Mouse (Mus musculus): ENCODE measurements around the gene Tagap. TPM values are rescaled to one million over a fixed set of nuclear protein-coding genes. Genes with fewer than 3 reads are reported as not detected.
"Not testable (repeated sequence)": the region's sequence is repeated elsewhere in the genome, so short reads cannot be mapped to it uniquely, and the experiment has no call there.

The Tagap gene
- polyA plus RNA-seq, 1 experiment from 2014 or later = 0.45 TPM

- ATAC-seq (ENCODE audit: low FRiP score) = no peak
- no peak overlapping the region for H3K4me2 ChIP-seq
- no peak overlapping the region for H3K27ac ChIP-seq (replicated peaks)
- H3K9ac ChIP-seq (replicated peaks) = no peak overlapping the region
- H3K4me1 ChIP-seq = no peaks in the 10 kb centered on the region
- H3K9me3 ChIP-seq (replicated peaks) = no peaks in the 10 kb centered on the region
- H3K4me3 ChIP-seq (replicated peaks) = no peak overlapping the region
- 64% methylated on average over 12 of the region's 12 CpGs for WGBS
- no peaks in the 10 kb centered on the region for H3K27me3 ChIP-seq (replicated peaks)
- no peaks in the 10 kb centered on the region for H3K36me3 ChIP-seq
Measured at GRCm38 (mm10) chr17:7916782-7917574, 8.8 kb upstream of the Tagap start.

- no peaks in the 10 kb centered on the region for H3K9me3 ChIP-seq (replicated peaks)
- H3K4me3 ChIP-seq (replicated peaks) = no peak overlapping the region
- no peak overlapping the region for H3K4me2 ChIP-seq
- H3K4me1 ChIP-seq = no peaks in the 10 kb centered on the region
- no peaks in the 10 kb centered on the region for H3K27me3 ChIP-seq (replicated peaks)
- no peaks in the 10 kb centered on the region for H3K36me3 ChIP-seq
- no peak overlapping the region for H3K27ac ChIP-seq (replicated peaks)
- 89% methylated on average over 2 of the region's 2 CpGs for WGBS
- no peak for ATAC-seq (ENCODE audit: low FRiP score)
- H3K9ac ChIP-seq (replicated peaks) = no peak overlapping the region
Measured at GRCm38 (mm10) chr17:7918355-7918754, 7.4 kb upstream of the Tagap start.

GRCm38 (mm10) chr17:7919209-7919608 is 6.6 kb upstream of the Tagap start:
- WGBS = 85% methylated on average over 2 of the region's 2 CpGs
- Histone ChIP-seq H3K27me3 (replicated peaks) (no peaks in the 10 kb centered on the region), H3K9me3 (replicated peaks) (no peaks in the 10 kb centered on the region), H3K4me3 (replicated peaks) (no peak overlapping the region), H3K4me2 (no peak overlapping the region), H3K9ac (replicated peaks) (no peak overlapping the region), H3K27ac (replicated peaks) (no peak overlapping the region), H3K4me1 (no peaks in the 10 kb centered on the region), H3K36me3 (no peaks in the 10 kb centered on the region)
- ATAC-seq (ENCODE audit: low FRiP score) = no peak

- no peak for ATAC-seq (ENCODE audit: low FRiP score)
- H3K27ac ChIP-seq (replicated peaks) = no peak overlapping the region
- WGBS = 69% methylated on average over 5 of the region's 5 CpGs
Measured at GRCm38 (mm10) chr17:7922564-7922963, 3.2 kb upstream of the Tagap start.

GRCm38 (mm10) chr17:7924185-7924725 is 1.5 kb upstream of the Tagap start:
- Histone ChIP-seq H3K4me1 (no peaks in the 10 kb centered on the region), H3K9me3 (replicated peaks) (no peaks in the 10 kb centered on the region), H3K9ac (replicated peaks) (no peak overlapping the region), H3K36me3 (no peaks in the 10 kb centered on the region), H3K27me3 (replicated peaks) (no peaks in the 10 kb centered on the region), H3K4me2 (no peak overlapping the region), H3K27ac (replicated peaks) (no peak overlapping the region), H3K4me3 (replicated peaks) (no peak overlapping the region)
- 91% methylated on average over 13 of the region's 13 CpGs for WGBS
- no peak for ATAC-seq (ENCODE audit: low FRiP score)

More at GRCm38 (mm10) chr17:7922564-7922963, 3.2 kb upstream of the Tagap start:
- Histone ChIP-seq H3K4me2 (no peak overlapping the region), H3K9me3 (replicated peaks) (no peaks in the 10 kb centered on the region), H3K9ac (replicated peaks) (no peak overlapping the region), H3K4me3 (replicated peaks) (no peak overlapping the region), H3K27me3 (replicated peaks) (no peaks in the 10 kb centered on the region), H3K4me1 (no peaks in the 10 kb centered on the region), H3K36me3 (no peaks in the 10 kb centered on the region)

- Histone ChIP-seq H3K27ac (replicated peaks) (no peak overlapping the region), H3K4me2 (no peak overlapping the region), H3K36me3 (no peaks in the 10 kb centered on the region), H3K27me3 (replicated peaks) (no peaks in the 10 kb centered on the region), H3K9ac (replicated peaks) (no peak overlapping the region), H3K9me3 (replicated peaks) (no peaks in the 10 kb centered on the region), H3K4me1 (0 out of 2 replicates have a peak, but pooled peaks cover 2% of the 10 kb centered on the region), H3K4me3 (replicated peaks) (no peak overlapping the region)
- 72% methylated on average over 24 of the region's 24 CpGs for WGBS
- no peak for ATAC-seq (ENCODE audit: low FRiP score)
Measured at GRCm38 (mm10) chr17:7927582-7928535, 2.1 kb downstream of the Tagap start.

- no peak for ATAC-seq (ENCODE audit: low FRiP score)
- Histone ChIP-seq H3K9ac (replicated peaks) (no peak overlapping the region), H3K27ac (replicated peaks) (no peak overlapping the region), H3K36me3 (no peaks in the 10 kb centered on the region), H3K9me3 (replicated peaks) (no peaks in the 10 kb centered on the region), H3K27me3 (replicated peaks) (no peaks in the 10 kb centered on the region), H3K4me2 (no peak overlapping the region), H3K4me1 (0 out of 2 replicates have a peak, but pooled peaks cover 2% of the 10 kb centered on the region), H3K4me3 (replicated peaks) (no peak overlapping the region)
- 84% methylated on average over 6 of the region's 6 CpGs for WGBS
Measured at GRCm38 (mm10) chr17:7928662-7929061, 2.9 kb downstream of the Tagap start.

GRCm38 (mm10) chr17:7929279-7929678 is 3.5 kb downstream of the Tagap start:
- Histone ChIP-seq H3K4me2 (no peak overlapping the region), H3K36me3 (no peaks in the 10 kb centered on the region), H3K9ac (replicated peaks) (no peak overlapping the region), H3K27me3 (replicated peaks) (no peaks in the 10 kb centered on the region), H3K27ac (replicated peaks) (no peak overlapping the region), H3K4me1 (0 out of 2 replicates have a peak, but pooled peaks cover 2% of the 10 kb centered on the region), H3K9me3 (replicated peaks) (no peaks in the 10 kb centered on the region), H3K4me3 (replicated peaks) (no peak overlapping the region)
- WGBS = 34% methylated on average over 8 of the region's 8 CpGs
- ATAC-seq (ENCODE audit: low FRiP score) = no peak

- Histone ChIP-seq H3K36me3 (no peaks in the 10 kb centered on the region), H3K4me3 (replicated peaks) (no peak overlapping the region), H3K4me1 (0 out of 2 replicates have a peak, but pooled peaks cover 2% of the 10 kb centered on the region), H3K27ac (replicated peaks) (no peak overlapping the region), H3K9ac (replicated peaks) (no peak overlapping the region), H3K27me3 (replicated peaks) (no peaks in the 10 kb centered on the region), H3K9me3 (replicated peaks) (no peaks in the 10 kb centered on the region), H3K4me2 (no peak overlapping the region)
- 70% methylated on average over 13 of the region's 13 CpGs for WGBS
- no peak for ATAC-seq (ENCODE audit: low FRiP score)
Measured at GRCm38 (mm10) chr17:7931096-7931990, 5.5 kb downstream of the Tagap start.

GRCm38 (mm10) chr17:7932121-7932520 is 6.3 kb downstream of the Tagap start:
- not testable (repeated sequence) for H3K4me3 ChIP-seq (replicated peaks); H3K27me3 ChIP-seq (replicated peaks); H3K4me2 ChIP-seq; H3K4me1 ChIP-seq; ATAC-seq (ENCODE audit: low FRiP score); H3K27ac ChIP-seq (replicated peaks); H3K9ac ChIP-seq (replicated peaks); H3K36me3 ChIP-seq; H3K9me3 ChIP-seq (replicated peaks)
- WGBS = 91% methylated on average over 7 of the region's 8 CpGs

- Histone ChIP-seq H3K36me3 (no peaks in the 10 kb centered on the region), H3K9me3 (replicated peaks) (no peaks in the 10 kb centered on the region), H3K4me2 (no peak overlapping the region), H3K4me1 (peaks cover under 1% of the 10 kb centered on the region), H3K27ac (replicated peaks) (no peak overlapping the region), H3K4me3 (replicated peaks) (no peak overlapping the region), H3K27me3 (replicated peaks) (no peaks in the 10 kb centered on the region), H3K9ac (replicated peaks) (no peak overlapping the region)
- ATAC-seq (ENCODE audit: low FRiP score) = no peak
- WGBS = 81% methylated on average over 8 of the region's 8 CpGs
Measured at GRCm38 (mm10) chr17:7939640-7940039, 13.8 kb downstream of the Tagap start.

Data from neural tube, embryonic 15.5 days (tissue).